Mouse (Mus musculus): Measurements from ENCODE around the gene Dguok.

- no peak for TF ChIP-seq CTCF (IDR thresholded peaks at IDR 0.05; ENCODE audit: insufficient read depth, low read length)
- no peak for TF ChIP-seq POLR2A (IDR thresholded peaks at IDR 0.05; ENCODE audit: borderline replicate concordance, extremely low read depth, low read depth, low read length)
These were observed 26.6 kb downstream of the Dguok start for GRCm38 (mm10) chr6:83480019-83480655.

All from lung, adult 2 months (tissue).